Mouse (Mus musculus) kidney, adult 2 months (tissue): ENCODE data around the gene Stard3nl. TPM values are rescaled to one million over a fixed set of nuclear protein-coding genes. Genes with fewer than 3 reads are reported as not detected.

Source experiments
- DNase-seq: peaks from one replicate; pipeline ENCODE4 v3.0.0; 2021
- H3K27ac ChIP-seq: fragments of 200-500 bp; 2 replicates; pipeline ENCODE4 v1.5.1; 2012; ENCODE audit warnings: low read depth, low read length, control low read depth, inconsistent platforms; ENCODE audit not compliant: insufficient read depth
- H3K27me3 ChIP-seq: fragments of 200-500 bp; replicated peaks from 2 replicates; pipeline ENCODE4 v1.6.1; 2012; ENCODE audit warnings: mild to moderate bottlenecking, moderate library complexity, low read length, inconsistent platforms; ENCODE audit not compliant: control insufficient read depth, insufficient read depth
- H3K36me3 ChIP-seq: fragments of 200-500 bp; 2 replicates; pipeline ENCODE4 v1.6.1; 2012; ENCODE audit warnings: mild to moderate bottlenecking, moderate library complexity, low read length, inconsistent platforms; ENCODE audit not compliant: control insufficient read depth, insufficient read depth
- H3K4me1 ChIP-seq: fragments of 200-500 bp; 2 replicates; pipeline ENCODE4 v1.6.1; 2011; ENCODE audit warnings: low read length; ENCODE audit not compliant: control insufficient read depth, insufficient read depth
- H3K4me3 ChIP-seq: fragments of 200-500 bp; 2 replicates; pipeline ENCODE4 v1.5.1; 2011; ENCODE audit warnings: mild to moderate bottlenecking, low read depth, low read length, control low read depth; ENCODE audit not compliant: insufficient read depth
- CTCF ChIP-seq: fragments of 200-500 bp; conservative IDR thresholded peaks from 2 replicates; pipeline ENCODE4 v1.5.1; 2011; ENCODE audit warnings: low read depth, mild to moderate bottlenecking, control low read depth, low read length, moderate library complexity, mixed read lengths; ENCODE audit not compliant: insufficient read depth, insufficient read length
- POLR2A ChIP-seq: fragments of 200-500 bp; IDR thresholded peaks from one replicate; pipeline ENCODE4 v1.6.1; 2011; ENCODE audit warnings: low read depth, low read length, control low read depth
- WGBS: fragments of 180-500 bp; shearing (Covaris S2); methylation state at CpG from one replicate; pipeline ENCODE4 v1.1.7; 2018; 5-methylcytosine and 5-hydroxymethylcytosine counted together
- polyA plus RNA-seq: library from polyadenylated mRNA; depleted of rRNA; stranded (reverse); fragments of >200 nt; gene quantifications from 2 replicates; pipeline ENCODE4 v1.2.3, GENCODE M21; 2012

Gene Stard3nl
- polyA plus RNA-seq, 1 experiment = 30.3 TPM

DNA sequence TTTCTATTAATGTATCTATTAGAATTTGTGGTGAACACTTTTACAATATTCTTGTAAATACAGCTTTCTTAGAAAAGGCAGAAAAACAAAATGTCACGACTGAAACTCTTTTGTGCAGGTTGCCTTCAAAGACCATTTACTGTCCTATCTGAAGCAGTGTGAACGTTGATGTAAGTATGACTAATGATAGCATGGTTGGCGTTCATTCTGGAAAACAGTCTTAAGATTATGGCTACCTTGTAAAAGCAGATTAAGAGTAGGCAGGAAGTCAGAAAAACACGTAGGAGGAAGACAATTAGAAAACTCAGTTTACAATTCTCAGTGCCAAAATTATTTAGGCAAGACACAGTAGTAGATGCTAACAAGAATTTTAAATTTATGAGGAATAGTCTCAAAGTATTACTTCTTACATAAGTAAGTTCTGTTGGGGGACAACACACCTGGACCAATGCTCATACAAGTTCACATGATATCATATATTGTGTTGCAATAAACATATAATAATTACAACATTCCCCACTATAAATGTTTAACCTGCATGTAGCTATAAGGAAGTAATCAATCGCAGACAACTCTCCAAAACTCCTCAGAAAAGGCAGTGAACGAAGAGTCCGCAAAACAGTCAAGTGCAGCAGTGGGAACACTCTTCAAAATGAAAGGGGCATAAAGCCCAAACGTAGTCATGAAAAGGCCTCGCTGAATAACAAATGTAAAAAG lies 14.3 kb downstream of the Stard3nl start:
- H3K27me3 ChIP-seq = no peaks in the 10 kb centered on the region
- DNase-seq = no peak
- no peak overlapping the region for H3K27ac ChIP-seq
- H3K4me1 ChIP-seq = no peaks in the 10 kb centered on the region
- H3K36me3 ChIP-seq = no peaks in the 10 kb centered on the region
- TF ChIP-seq POLR2A (no peak), CTCF (no peak)
- WGBS = 79% methylated on average over 9 of the region's 9 CpGs
- no peak overlapping the region for H3K4me3 ChIP-seq

GRCm38 (mm10) chr13:19379313-19379712 lies 16.3 kb downstream of the Stard3nl start:
- no peaks in the 10 kb centered on the region for H3K4me1 ChIP-seq
- no peak overlapping the region for H3K4me3 ChIP-seq
- H3K27ac ChIP-seq = no peak overlapping the region
- no peaks in the 10 kb centered on the region for H3K27me3 ChIP-seq
- no peaks in the 10 kb centered on the region; the same call in 1 of the 2 replicates for H3K36me3 ChIP-seq
- TF ChIP-seq CTCF (no peak), POLR2A (no peak)
- WGBS = 81% methylated on average over 6 of the region's 6 CpGs
- no peak for DNase-seq

GRCm38 (mm10) chr13:19372133-19372729 lies 23.4 kb downstream of the Stard3nl start:
- Histone ChIP-seq H3K36me3 (no peaks in the 10 kb centered on the region; the same call in none of the 2 replicates), H3K27me3 (no peaks in the 10 kb centered on the region), H3K4me1 (0 out of 2 replicates have a peak, but pooled peaks cover 2% of the 10 kb centered on the region), H3K27ac (no peak overlapping the region), H3K4me3 (no peak overlapping the region)
- TF ChIP-seq POLR2A (no peak), CTCF (no peak)
- no peak for DNase-seq
- WGBS = 52% methylated on average over 8 of the region's 8 CpGs

- WGBS = 84% methylated on average over 6 of the region's 6 CpGs
- Histone ChIP-seq H3K27me3 (no peaks in the 10 kb centered on the region), H3K4me3 (no peak overlapping the region), H3K36me3 (no peaks in the 10 kb centered on the region; the same call in 1 of the 2 replicates), H3K27ac (no peak overlapping the region), H3K4me1 (peaks cover 19% of the 10 kb centered on the region; the same call in 1 of the 2 replicates)
- TF ChIP-seq POLR2A = no peak
- TF ChIP-seq CTCF = no peak
- no peak for DNase-seq
Observed at GRCm38 (mm10) chr13:19368817-19369216, 26.8 kb downstream of the Stard3nl start.

- peak overlapping the region; percentile 83; the same call in 1 of the 2 replicates for H3K27ac ChIP-seq
- H3K4me3 ChIP-seq = no peak overlapping the region
- H3K4me1 ChIP-seq = peaks cover 22% of the 10 kb centered on the region; the same call in 1 of the 2 replicates
- DNase-seq = no peak
- no peaks in the 10 kb centered on the region; the same call in 1 of the 2 replicates for H3K36me3 ChIP-seq
- no peaks in the 10 kb centered on the region for H3K27me3 ChIP-seq
- 78% methylated on average over 7 of the region's 7 CpGs for WGBS
- TF ChIP-seq CTCF (no peak), POLR2A (no peak)
Observed at GRCm38 (mm10) chr13:19367536-19367935, 28.1 kb downstream of the Stard3nl start.

GRCm38 (mm10) chr13:19366866-19367265 lies 28.7 kb downstream of the Stard3nl start:
- peak; percentile 83 for DNase-seq
- H3K36me3 ChIP-seq = no peaks in the 10 kb centered on the region
- TF ChIP-seq POLR2A (no peak), CTCF (no peak)
- no peaks in the 10 kb centered on the region for H3K27me3 ChIP-seq
- 39% methylated on average over 2 of the region's 2 CpGs for WGBS
- peak overlapping the region; percentile 83 for H3K27ac ChIP-seq
- H3K4me3 ChIP-seq = no peak overlapping the region
- H3K4me1 ChIP-seq = peaks cover 22% of the 10 kb centered on the region; the same call in 1 of the 2 replicates

GRCm38 (mm10) chr13:19365596-19365995 lies 30.0 kb downstream of the Stard3nl start:
- peak; percentile 87 for TF ChIP-seq CTCF
- no peak for TF ChIP-seq POLR2A
- peaks cover 22% of the 10 kb centered on the region; the same call in 1 of the 2 replicates for H3K4me1 ChIP-seq
- H3K27me3 ChIP-seq = no peaks in the 10 kb centered on the region
- peak; percentile 81 for DNase-seq
- no peak overlapping the region for H3K27ac ChIP-seq
- 35% methylated on average over 4 of the region's 4 CpGs for WGBS
- no peak overlapping the region for H3K4me3 ChIP-seq
- H3K36me3 ChIP-seq = no peaks in the 10 kb centered on the region
